Mouse (Mus musculus) heart, embryonic 11.5 days (tissue): ENCODE measurements around the gene Trim54. TPM values are rescaled to one million over a fixed set of nuclear protein-coding genes. Genes with fewer than 3 reads are reported as not detected.

Source experiments
- polyA plus RNA-seq: library from polyadenylated mRNA; unstranded; fragments of >200 nt; fragmentation: Nextera tagmentation; extraction: Ambion mirVana; gene quantifications from 2 replicates; pipeline ENCODE4 v1.2.1, GENCODE M21; 2014

Gene Trim54
- polyA plus RNA-seq, 1 experiment from 2014 or later = 13.9 TPM

Other genes starting within 250 kb of the Trim54 start
- 47.8 and 48.2 TPM in 2 replicates for gene Tmem214, start 248.7 kb upstream of the Trim54 start, polyA plus RNA-seq
- 12.9 and 14.5 TPM in 2 replicates for gene Agbl5, start 228.0 kb upstream of the Trim54 start, polyA plus RNA-seq
- gene Ost4, start 208.9 kb upstream of the Trim54 start, polyA plus RNA-seq = 445 and 470 TPM in 2 replicates
- 90.5 and 123 TPM in 2 replicates for gene Emilin1, start 203.3 kb upstream of the Trim54 start, polyA plus RNA-seq
- 10.1 and 11.3 TPM in 2 replicates for gene Khk, start 195.3 kb upstream of the Trim54 start, polyA plus RNA-seq
- 4.4 and 5.4 TPM in 2 replicates for gene Cgref1, start 171.1 kb upstream of the Trim54 start, polyA plus RNA-seq
- gene Preb, start 156.4 kb upstream of the Trim54 start, polyA plus RNA-seq = 69.1 and 70.2 TPM in 2 replicates
- gene Tcf23, start 148.1 kb upstream of the Trim54 start, polyA plus RNA-seq = 0.04 and 0.15 TPM in 2 replicates
- 96.8 and 101 TPM in 2 replicates for gene Atraid, start 68.4 kb upstream of the Trim54 start, polyA plus RNA-seq
- 5.4 and 7.1 TPM in 2 replicates for gene Slc5a6, start 67.8 kb upstream of the Trim54 start, polyA plus RNA-seq
- 22.9 and 23.1 TPM in 2 replicates for gene Cad, start 61.9 kb upstream of the Trim54 start, polyA plus RNA-seq
- gene Dnajc5g, start 10.4 kb upstream of the Trim54 start, polyA plus RNA-seq = not detected in 2 replicates
- 0.47 and 0.48 TPM in 2 replicates for gene Slc30a3, start 8.5 kb upstream of the Trim54 start, polyA plus RNA-seq
- 0.51 TPM in 1 of 2 replicates, not detected in the other for gene Ucn, start 22.1 kb downstream of the Trim54 start, polyA plus RNA-seq
- 78.1 and 82.1 TPM in 2 replicates for gene Mpv17, start 37.5 kb downstream of the Trim54 start, polyA plus RNA-seq
- gene Gm29609, start 63.2 kb downstream of the Trim54 start, polyA plus RNA-seq = 0.76 and 1.2 TPM in 2 replicates
- gene Gtf3c2, start 63.4 kb downstream of the Trim54 start, polyA plus RNA-seq = 48.2 and 50.8 TPM in 2 replicates
- gene Snx17, start 76.5 kb downstream of the Trim54 start, polyA plus RNA-seq = 115 and 122 TPM in 2 replicates
- gene Eif2b4, start 76.7 kb downstream of the Trim54 start, polyA plus RNA-seq = 56.7 and 58.6 TPM in 2 replicates
- gene Zfp513, start 85.6 kb downstream of the Trim54 start, polyA plus RNA-seq = 4.8 and 5.0 TPM in 2 replicates
- 103 and 116 TPM in 2 replicates for gene Ppm1g, start 104.0 kb downstream of the Trim54 start, polyA plus RNA-seq
- gene Nrbp1, start 124.2 kb downstream of the Trim54 start, polyA plus RNA-seq = 124 and 141 TPM in 2 replicates
- 0.53 and 0.59 TPM in 2 replicates for gene Gm9970, start 124.5 kb downstream of the Trim54 start, polyA plus RNA-seq
- gene Krtcap3, start 135.0 kb downstream of the Trim54 start, polyA plus RNA-seq = 7.1 and 7.7 TPM in 2 replicates
- gene Ift172, start 174.4 kb downstream of the Trim54 start, polyA plus RNA-seq = 22.7 and 30.7 TPM in 2 replicates
- gene Fndc4, start 179.4 kb downstream of the Trim54 start, polyA plus RNA-seq = 22.3 and 28.5 TPM in 2 replicates
- 0.51 and 0.60 TPM in 2 replicates for gene Gckr, start 180.7 kb downstream of the Trim54 start, polyA plus RNA-seq